Mouse (Mus musculus) heart, adult 11 months (tissue): ENCODE data around the gene Tenm3.
A peak's percentile ranks its signal among the peaks of the same experiment; 100 is the strongest.

Experiments used
- DNase-seq: peaks from one replicate; pipeline ENCODE4 v3.0.0; 2022

The Tenm3 gene

GRCm38 (mm10) chr8:48572345-48572744 lies 271.4 kb downstream of the Tenm3 start:
- no peak for DNase-seq

DNA sequence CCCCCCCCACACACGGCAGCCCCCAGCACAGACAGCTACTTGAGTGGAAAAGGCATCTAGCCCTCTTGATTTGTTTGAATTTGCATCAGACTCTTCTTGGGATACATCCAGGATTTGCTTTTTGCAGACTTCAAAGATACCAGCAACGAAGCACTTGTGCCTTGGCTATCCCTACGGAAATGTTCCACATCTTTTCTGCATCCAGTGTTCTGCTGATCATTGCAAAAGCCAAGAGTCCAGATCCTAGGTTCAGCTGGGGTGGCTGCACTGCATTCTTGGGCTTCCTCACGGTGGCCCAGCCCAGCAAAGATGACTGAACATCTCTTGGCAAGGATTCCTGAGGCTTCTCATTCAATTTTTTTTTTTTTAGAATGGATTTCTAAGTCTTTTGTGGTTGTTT lies 275.1 kb downstream of the Tenm3 start:
- DNase-seq, result no peak

DNA sequence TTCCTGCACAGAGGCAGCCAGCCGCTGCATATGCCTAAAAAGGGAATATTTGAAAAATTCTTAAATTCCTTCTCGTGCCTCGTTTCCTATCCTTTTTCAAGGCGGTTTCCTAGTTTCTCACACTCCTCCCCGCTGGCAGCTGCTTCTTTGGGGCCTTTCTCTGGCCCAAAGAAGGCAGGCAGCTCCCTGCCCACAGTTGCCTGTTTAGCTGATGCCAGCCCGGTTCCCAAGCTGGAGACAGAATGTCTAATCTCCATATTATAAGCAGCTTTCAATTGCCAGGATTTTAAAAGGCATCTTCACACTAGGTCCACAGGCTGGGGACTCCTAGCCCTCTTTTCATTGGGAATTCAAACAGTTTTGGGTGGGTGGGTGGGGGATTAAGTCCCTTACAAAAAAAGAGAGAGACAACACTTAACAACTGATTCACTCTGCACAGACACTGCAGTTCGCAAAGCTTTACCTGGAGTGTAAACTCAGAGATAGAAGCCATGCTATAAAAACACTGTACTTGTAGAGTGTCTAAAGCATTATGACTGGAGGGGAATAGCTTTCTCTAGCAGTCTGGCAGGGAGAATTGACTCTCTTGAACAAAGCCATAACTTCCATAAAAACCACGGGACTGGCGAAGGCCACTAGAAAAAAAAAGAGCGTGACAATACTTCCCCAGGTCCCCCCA lies 275.7 kb downstream of the Tenm3 start:
- no peak for DNase-seq

- no peak for DNase-seq
Measured at GRCm38 (mm10) chr8:48560227-48560626, 283.5 kb downstream of the Tenm3 start.

GRCm38 (mm10) chr8:48555546-48556141 lies 288.1 kb downstream of the Tenm3 start:
- peak; percentile 94 for DNase-seq

DNA sequence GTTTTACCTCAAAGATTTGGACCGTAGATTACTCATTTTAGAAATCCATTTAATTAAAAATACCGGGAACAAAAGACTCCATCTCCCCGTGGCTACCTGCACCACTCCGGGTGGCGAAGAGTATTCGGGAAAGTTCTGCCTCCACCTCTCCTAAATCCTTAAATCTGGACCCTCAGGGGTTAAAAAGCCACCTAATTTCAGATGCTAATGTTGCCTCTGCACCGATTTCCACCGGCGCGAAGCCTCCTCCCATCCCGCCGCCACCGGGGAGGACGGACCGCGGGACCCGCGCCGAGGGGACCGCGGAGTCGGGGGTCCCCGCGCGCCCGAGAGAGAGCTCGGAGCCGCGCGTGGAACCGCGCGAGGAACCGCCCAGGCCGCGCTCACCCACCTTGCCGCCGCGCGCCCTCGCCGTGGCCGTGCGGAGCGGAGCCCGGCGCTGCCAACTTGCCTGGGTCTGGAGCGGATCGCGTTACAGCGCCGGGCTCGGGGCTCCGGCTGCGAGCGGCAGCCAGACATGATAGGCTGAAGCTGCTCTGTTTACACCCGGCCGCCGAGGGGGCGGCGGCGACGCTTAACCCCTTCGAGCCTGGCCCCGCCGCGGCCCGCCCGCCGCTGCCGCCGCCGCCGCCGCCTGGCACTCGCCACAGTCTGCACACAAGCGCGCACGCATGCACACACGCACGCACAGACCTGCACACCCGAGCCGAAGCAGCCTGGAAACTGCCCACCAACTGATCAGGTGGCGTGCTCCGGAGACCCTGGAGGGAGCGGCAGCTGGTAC lies 288.8 kb downstream of the Tenm3 start:
- peak; percentile 96 for DNase-seq

DNA sequence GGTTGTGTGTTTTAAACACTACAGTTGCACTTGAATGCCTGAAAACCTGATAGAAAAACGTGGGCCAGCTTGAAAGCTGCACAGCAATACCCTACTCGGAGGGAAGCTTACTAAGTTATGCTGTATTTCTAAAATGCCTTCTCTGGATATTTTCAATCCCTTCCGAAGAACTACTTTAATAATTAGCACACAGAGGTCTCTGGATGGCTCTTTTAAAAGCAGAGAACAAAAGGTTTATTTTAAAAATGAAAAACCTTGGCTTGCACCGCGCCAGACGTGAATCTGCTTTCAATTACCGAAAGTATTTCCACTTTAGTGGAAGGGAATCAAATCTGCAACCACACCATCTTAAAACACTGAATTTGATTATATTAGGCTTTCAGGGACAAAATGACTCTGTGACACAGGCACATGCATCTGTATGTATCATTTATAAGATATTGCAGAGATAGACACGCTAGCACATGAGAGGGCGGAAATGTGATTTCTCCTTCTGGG lies 289.9 kb downstream of the Tenm3 start:
- no peak for DNase-seq

DNA sequence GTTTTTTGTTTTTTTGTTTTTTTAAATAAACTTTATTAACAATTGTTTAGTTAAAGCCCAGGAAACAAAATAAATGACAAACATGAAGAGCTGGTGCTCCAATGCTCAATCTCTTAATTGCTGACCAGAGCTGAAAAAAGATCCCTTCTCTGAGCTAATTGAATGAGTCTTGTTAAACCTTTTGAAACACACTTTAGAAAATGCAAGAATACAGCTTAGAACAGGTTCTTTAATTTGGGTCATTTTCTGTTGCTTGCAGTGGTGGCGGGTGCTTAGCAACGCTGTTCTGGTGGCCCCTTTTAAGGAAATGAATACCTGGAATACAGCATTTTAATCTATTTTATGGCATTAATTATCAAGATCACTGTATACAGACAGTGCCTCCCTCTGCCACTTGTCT lies 291.4 kb downstream of the Tenm3 start:
- no peak for DNase-seq

DNA sequence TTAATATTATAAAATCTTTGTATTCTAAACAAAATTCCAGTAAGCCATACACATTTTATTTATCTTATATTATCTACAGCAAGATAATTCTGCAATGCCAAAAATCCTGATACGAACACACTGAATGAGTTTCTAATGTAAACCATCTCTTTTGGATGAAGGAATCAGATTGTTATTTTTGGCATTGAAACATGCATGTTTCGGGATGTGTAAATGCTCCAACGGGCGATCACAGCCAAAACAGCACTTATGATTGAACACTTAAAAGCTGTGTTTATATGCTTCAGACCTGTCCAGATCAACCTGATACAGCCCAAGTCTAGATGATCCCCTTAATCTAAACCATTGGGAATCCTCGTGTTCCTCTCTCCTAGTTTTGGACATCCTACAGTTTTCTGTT lies 292.4 kb downstream of the Tenm3 start:
- no peak for DNase-seq

GRCm38 (mm10) chr8:48548908-48549307 lies 294.8 kb downstream of the Tenm3 start:
- DNase-seq, result no peak

DNA sequence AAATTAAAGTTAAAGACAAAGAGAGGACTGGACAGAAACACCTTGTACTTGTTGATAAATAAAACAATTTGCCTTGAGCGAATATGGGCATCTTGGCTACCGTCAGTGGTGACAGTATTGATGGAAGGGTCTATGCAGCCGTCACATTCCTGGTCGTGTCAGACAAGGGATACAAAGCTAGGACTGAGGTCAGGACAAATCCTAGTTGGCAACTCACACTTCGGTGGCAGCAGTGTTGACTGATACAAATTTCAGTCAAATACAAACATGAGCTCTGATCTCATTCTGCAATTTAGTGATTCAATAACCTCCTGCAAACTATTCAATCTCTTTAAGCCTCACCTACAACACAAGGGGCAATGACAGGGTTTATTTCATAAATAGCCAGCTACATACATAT lies 298.1 kb downstream of the Tenm3 start:
- no peak for DNase-seq

DNA sequence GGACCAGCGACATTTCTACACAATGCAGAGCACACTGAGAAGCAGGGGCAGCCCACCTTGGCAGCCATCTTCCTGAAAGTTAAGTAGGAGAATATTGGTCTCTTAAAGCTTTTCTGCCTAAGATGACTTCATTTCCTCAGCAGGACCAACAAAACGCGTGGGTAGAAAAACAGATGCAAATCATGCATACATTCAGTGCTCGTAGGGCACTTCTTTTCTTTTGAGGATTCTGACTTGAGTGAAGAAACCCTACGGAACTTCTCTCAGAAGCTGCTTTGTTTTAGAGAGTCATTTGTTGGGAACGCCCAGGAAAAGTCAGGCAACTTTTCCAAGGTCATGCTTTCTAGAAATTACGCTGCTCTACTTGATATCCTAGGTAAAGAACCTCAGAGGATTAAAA lies 298.9 kb downstream of the Tenm3 start:
- DNase-seq, result no peak

- DNase-seq, result no peak
Measured at GRCm38 (mm10) chr8:48542141-48542540, 301.6 kb downstream of the Tenm3 start.

DNA sequence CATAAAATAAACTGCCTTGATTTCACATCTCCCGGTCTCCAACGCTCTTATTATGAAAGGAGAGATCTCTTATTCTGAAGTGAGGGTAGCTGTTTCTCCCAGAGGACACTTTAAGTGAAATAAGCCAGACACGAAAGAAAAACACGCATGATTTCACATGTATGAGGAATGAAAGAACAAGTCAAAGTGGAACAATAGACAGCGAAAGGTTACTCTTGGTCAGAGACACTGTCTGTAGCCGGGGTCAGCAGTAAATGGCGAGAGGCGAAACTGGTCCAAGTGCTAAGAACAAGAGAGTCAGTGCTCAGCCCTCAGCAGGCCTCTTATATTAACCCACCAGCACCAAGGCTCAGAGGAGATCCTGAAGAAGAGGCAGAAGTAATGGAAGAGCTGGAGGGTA lies 302.9 kb downstream of the Tenm3 start:
- no peak for DNase-seq

DNA sequence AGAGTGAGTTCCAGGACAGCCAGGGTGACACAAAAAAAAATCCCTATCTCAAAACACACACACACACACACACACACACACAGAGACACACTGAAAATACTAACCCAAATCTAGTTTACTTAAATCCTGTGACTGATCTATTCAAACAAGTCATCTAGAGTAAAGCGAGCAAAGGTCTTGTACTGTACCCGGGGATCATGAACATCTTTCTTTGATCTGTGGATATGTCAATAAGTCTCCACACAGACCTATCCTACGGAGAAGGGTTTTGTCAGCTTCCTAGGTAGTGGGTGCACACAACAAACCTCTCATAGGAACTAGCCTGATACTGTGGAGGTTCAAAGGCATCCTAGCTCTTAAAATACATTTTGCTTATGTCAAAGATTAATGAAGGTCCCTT lies 307.9 kb downstream of the Tenm3 start:
- no peak for DNase-seq

- DNase-seq, result no peak
Measured at GRCm38 (mm10) chr8:48531795-48532194, 312.0 kb downstream of the Tenm3 start.

DNA sequence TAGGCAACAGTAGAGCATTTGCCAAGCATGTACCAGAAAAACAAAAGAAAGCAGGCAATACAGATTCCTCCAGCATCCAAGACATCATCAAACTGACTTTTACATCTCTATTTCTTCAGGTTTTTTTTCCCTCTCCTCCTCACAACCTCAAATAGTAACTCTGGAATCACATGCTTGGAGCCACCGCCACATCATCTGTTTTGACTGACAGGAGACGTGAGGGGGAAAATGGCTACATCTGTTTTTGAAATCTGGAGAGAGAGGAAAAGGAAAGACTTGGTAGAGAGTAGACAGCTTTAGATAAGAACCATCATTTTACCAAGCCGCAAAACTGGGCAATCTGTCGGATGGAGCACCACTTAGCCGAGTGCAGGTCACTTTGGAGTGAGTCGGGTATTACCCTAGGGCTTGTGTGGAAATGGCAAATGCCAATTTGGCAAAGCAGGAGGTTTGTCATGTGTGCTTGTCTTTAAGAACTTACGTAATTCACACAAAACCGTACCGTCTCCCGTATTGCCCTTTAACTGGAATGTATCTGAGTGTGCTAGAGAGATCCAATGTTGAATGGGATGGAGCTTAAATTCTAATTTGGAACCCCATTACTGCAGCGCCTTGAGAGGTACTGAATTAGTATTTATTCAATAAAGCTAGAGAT lies 312.7 kb downstream of the Tenm3 start:
- no peak for DNase-seq

- DNase-seq, result no peak
Measured at GRCm38 (mm10) chr8:48527418-48527817, 316.3 kb downstream of the Tenm3 start.

- no peak for DNase-seq
Measured at GRCm38 (mm10) chr8:48522536-48523123, 321.1 kb downstream of the Tenm3 start.

DNA sequence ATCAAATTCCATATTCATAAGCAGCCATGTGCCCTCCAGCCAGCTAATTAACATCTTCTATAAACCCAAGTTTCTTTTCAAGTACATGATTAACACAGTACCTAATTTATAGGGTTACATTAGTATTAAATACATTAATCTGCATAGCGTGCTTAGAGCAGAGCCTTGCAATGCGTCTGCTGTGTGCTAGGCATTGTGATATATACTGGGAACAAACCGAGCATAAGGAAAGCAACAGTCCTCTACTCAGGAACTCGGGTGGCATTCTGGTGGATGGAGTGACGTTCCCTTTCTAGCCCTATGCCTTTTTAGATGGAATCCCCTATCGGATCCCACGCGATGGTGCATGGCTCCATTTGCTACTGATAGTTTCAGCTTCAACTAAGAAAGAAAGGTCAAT lies 321.7 kb downstream of the Tenm3 start:
- no peak for DNase-seq

DNA sequence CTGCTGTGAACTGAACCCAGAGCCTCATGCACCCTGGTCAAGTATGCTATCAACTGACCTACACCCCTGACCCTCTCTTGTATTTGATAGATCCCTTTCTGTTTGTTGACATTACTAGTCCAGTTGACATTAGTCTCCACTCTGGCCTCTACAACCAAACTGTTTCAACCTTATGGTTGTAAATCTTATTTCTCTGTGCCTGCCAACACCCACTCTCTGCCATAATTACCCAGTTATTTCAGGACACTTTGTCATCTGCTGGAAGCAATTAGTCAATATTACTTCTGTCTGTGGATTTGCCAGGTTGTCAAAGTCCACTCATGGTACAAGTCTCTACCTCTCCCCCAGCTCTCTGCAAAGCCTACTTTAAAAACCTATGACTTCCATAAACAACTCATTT lies 326.3 kb downstream of the Tenm3 start:
- DNase-seq, result no peak

- DNase-seq, result no peak
Measured at GRCm38 (mm10) chr8:48514230-48514629, 329.5 kb downstream of the Tenm3 start.

DNA sequence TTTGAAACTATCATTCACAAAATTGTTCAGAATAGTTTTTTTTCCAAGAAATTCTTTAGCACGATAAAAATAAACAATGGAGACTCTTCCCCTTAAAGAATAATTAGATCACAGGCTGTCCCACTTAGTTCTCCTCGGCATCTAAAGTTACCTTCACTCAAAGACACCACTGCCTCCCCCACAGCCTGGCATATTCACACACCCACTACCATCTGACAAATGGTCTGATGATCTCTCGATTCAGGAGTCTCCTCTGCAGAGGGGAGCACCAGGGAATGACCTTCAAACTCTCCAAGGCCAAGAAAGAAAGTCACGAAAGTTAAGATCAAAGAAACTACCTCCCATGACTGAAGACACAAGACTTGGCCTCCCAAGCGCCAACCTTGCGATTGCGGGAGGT lies 329.9 kb downstream of the Tenm3 start:
- DNase-seq, result no peak
